Mouse (Mus musculus): ENCODE data around the gene Sez6l2.
A peak's percentile ranks its signal among the peaks of the same experiment; 100 is the strongest.

GRCm38 (mm10) chr7:127016486-127016938 lies 66.1 kb downstream of the Sez6l2 start:
- no peak for TF ChIP-seq EP300 (IDR thresholded peaks at IDR 0.05; ENCODE audit: insufficient read depth, low read depth, low read length)
- peak; percentile 62 for TF ChIP-seq POLR2A (IDR thresholded peaks at IDR 0.05; ENCODE audit: insufficient read depth, low read depth, low read length)
- no peak for TF ChIP-seq CTCF (IDR thresholded peaks at IDR 0.05)

Measured in heart, adult 2 months (tissue).